Mouse (Mus musculus): ENCODE results near the gene Btnl4. TPM values are rescaled to one million over a fixed set of nuclear protein-coding genes. Genes with fewer than 3 reads are reported as not detected.

The Btnl4 gene
- total RNA-seq, 2 experiments from 2014 or later = not detected

GRCm38 (mm10) chr17:34438588-34438987, 38.5 kb downstream of the Btnl4 start:
- no peak for DNase-seq
- intact Hi-C loops (cut with DNase I) = no loop called here

- DNase-seq = no peak
These were observed 39.5 kb downstream of the Btnl4 start for GRCm38 (mm10) chr17:34437606-34438005.

GRCm38 (mm10) chr17:34437120-34437519, 40.0 kb downstream of the Btnl4 start:
- intact Hi-C loops (cut with DNase I) = no loop called here
- DNase-seq = no peak

More at GRCm38 (mm10) chr17:34437606-34438005, 39.5 kb downstream of the Btnl4 start:
- intact Hi-C loops (cut with DNase I) = no loop called here

GRCm38 (mm10) chr17:34427597-34427996, 49.5 kb downstream of the Btnl4 start:
- DNase-seq = no peak
- intact Hi-C loops (cut with DNase I) = no loop called here

- intact Hi-C loops (cut with DNase I) = no loop called here
- no peak for DNase-seq
These were observed 57.1 kb downstream of the Btnl4 start for GRCm38 (mm10) chr17:34420014-34420413.

Other genes with a start within 250 kb of the Btnl4 start
- gene H2-Ob, start 238.4 kb downstream of the Btnl4 start, total RNA-seq (2021) = under 1 TPM; 0.88 TPM
- 10 to 100 TPM in 1 of 2 experiments, 1 to 10 TPM in 1; 6.6 to 12.7 TPM for gene H2-Ab1, start 219.6 kb downstream of the Btnl4 start, total RNA-seq (2021)
- 10 to 100 TPM in 1 of 2 experiments, 1 to 10 TPM in 1; 7.0 to 13.1 TPM for gene H2-Aa, start 189.5 kb downstream of the Btnl4 start, total RNA-seq (2021)
- gene H2-Eb1, start 171.5 kb downstream of the Btnl4 start, total RNA-seq (2021) = 10 to 100 TPM in 1 of 2 experiments, 1 to 10 TPM in 1; 5.8 to 11.8 TPM
- gene H2-Eb2, start 151.7 kb downstream of the Btnl4 start, total RNA-seq (2021) = under 1 TPM in 1 of 2 experiments, not detected in 1; 0.10 TPM
- under 1 TPM; 0.27 to 0.33 TPM for gene Btnl2, start 122.5 kb downstream of the Btnl4 start, total RNA-seq (2021)
- gene Btnl1, start 100.2 kb downstream of the Btnl4 start, total RNA-seq (2021) = not detected
- under 1 TPM in 1 of 2 experiments, not detected in 1; 0.24 TPM for gene BC051142, start 78.5 kb downstream of the Btnl4 start, total RNA-seq (2021)
- gene Btnl6, start 40.0 kb upstream of the Btnl4 start, total RNA-seq (2021) = not detected
- 10 to 100 TPM; 47.9 to 52.6 TPM for gene Notch4, start 87.0 kb upstream of the Btnl4 start, total RNA-seq (2021)
- gene Gpsm3, start 112.5 kb upstream of the Btnl4 start, total RNA-seq (2021) = 1 to 10 TPM; 5.6 to 7.8 TPM
- 10 to 100 TPM; 20.1 to 22.6 TPM for gene Pbx2, start 113.9 kb upstream of the Btnl4 start, total RNA-seq (2021)
- gene Ager, start 120.5 kb upstream of the Btnl4 start, total RNA-seq (2021) = 1 to 10 TPM; 1.0 to 1.2 TPM
- 10 to 100 TPM; 33.6 to 35.4 TPM for gene Rnf5, start 126.4 kb upstream of the Btnl4 start, total RNA-seq (2021)
- gene Agpat1, start 126.9 kb upstream of the Btnl4 start, total RNA-seq (2021) = 10 to 100 TPM; 56.3 to 57.9 TPM
- gene Egfl8, start 138.7 kb upstream of the Btnl4 start, total RNA-seq (2021) = 1 to 10 TPM; 2.1 to 2.7 TPM
- gene Ppt2, start 151.2 kb upstream of the Btnl4 start, total RNA-seq (2021) = 10 to 100 TPM; 42.6 to 43.2 TPM
- gene Prrt1, start 152.2 kb upstream of the Btnl4 start, total RNA-seq (2021) = 1 to 10 TPM; 1.9 to 3.1 TPM
- 1 to 10 TPM; 8.2 to 8.3 TPM for gene Fkbpl, start 167.4 kb upstream of the Btnl4 start, total RNA-seq (2021)
- 10 to 100 TPM; 18.0 to 19.0 TPM for gene Atf6b, start 169.8 kb upstream of the Btnl4 start, total RNA-seq (2021)
- gene Tnxb, start 193.2 kb upstream of the Btnl4 start, total RNA-seq (2021) = 10 to 100 TPM; 48.6 to 56.7 TPM

Measured in heart, postnatal 14 days (tissue).